Mouse (Mus musculus): ENCODE data around the gene Tbc1d14.

Gene Tbc1d14

DNA sequence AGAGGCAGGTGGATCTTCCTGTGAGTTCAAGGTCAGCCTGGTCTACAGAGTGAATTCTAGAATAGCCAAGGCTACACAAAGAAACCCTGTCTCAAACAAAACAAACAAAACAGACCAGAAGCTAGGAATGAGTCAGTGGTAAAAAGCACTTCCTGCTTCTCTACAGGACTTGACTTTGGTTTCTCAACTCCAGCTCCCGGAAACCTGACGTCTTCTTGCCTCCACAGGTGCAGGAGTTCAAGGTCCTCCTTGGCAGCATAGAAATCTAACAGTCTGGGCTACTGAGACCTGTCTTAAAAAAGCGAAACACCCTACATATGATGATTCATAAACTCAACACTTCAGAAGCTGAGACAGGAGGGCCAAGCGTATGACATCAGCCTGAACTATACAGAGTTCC lies 39.2 kb downstream of the Tbc1d14 start:
- no peak for DNase-seq (ENCODE audit: low spot score in 2 of 2)

DNA sequence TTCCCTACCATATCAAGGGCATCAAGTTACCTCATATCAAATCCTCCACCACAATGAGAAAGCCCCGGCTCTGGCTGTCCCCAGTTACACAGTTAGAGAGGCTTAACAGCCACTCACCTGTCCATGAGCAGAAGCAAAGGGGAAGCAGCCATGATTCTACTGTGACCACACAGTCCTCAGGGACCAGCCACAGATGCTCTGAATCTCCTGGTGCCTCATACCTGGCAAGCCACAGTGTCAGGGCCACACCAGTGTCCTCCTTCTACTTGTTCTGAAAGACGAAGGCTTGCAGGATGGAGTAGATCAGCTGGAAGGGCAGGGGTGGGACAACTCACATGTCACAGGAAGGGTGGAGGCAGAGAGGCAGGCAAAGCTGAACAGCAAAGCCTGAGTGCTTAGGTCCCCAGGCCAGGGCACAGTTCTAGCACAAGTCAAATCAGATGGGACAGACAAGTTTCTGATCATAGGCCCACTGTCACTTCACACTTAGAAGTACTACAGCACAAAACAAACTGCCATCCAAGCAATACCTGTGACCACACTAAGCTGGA lies 39.9 kb downstream of the Tbc1d14 start:
- no peak for DNase-seq (ENCODE audit: low spot score in 2 of 2)

DNA sequence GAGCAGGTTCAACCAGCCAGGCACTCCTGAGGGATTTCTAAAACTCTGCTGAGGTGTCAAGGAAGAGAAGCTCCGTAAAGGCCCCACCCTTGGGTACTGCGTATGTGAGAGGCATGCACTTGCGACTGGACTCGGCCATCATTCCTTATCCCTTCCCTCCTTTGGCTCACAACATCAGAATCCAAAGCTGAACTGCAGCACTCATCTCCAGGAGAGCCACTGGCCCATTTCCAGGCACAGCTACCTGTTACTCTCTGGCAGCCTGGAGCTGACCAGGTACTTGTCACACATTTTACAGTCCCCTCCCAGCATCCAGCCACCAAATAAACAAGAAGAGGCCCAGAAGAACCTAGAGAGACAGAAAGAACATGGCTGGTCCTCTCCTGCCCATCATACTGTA lies 40.7 kb downstream of the Tbc1d14 start:
- DNase-seq (ENCODE audit: low spot score in 2 of 2) = no peak

DNA sequence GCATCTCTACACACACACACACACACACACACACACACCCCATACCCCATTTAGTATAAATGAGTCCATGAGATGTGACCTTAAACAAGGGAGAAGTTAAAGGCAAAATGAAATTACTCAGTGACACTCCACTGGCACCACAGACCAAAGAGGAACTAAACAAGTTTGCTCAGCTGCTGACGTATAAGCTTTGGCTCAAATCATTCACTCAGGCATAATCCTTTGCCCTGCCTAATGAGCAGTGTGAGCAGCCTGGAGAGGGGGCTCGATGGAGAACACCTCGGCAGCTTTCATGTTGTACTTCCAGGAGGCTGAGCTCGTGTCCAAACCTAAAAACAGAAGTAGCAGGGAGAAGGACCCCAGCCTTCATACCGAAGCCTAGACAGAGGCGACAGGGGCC lies 43.8 kb downstream of the Tbc1d14 start:
- no peak for DNase-seq (ENCODE audit: low spot score in 2 of 2)

DNA sequence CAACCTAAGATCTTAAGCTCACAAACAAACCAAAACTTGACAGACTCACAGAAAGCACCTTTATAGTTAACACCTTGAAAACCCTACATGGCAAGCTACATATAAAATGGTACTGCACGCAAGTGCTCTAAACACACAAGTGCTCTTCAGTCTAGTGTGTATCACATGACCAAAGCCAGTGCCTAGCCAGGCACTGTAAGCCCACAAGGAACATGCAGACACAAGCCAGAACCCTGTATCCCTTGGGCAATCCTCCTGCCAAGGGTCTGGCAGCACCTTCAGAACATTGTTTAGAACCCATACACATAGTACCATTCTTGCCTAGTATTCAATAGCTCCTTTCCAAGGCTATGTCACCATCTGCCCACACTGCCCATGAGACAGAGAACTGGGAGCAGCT lies 48.3 kb downstream of the Tbc1d14 start:
- DNase-seq (ENCODE audit: low spot score in 2 of 2) = no peak

DNA sequence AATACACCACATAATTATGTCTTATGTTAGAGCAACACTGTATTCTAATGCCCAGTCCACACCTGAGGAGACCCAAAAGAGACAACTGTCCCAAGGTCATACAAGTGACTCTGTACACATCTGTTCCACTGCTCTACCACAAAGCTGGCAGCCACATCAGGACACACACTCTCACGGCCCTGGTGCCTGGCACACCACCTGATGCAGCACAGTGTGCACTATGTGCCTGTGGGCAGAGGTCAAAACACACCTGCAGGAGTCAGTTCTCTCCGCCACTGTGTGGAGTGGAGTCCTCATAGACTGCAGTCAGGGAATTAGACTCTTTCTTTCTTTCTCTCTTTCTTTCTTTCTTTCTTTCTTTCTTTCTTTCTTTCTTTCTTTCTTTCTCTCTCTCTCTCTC lies 52.1 kb downstream of the Tbc1d14 start:
- DNase-seq (ENCODE audit: low spot score in 2 of 2) = no peak

DNA sequence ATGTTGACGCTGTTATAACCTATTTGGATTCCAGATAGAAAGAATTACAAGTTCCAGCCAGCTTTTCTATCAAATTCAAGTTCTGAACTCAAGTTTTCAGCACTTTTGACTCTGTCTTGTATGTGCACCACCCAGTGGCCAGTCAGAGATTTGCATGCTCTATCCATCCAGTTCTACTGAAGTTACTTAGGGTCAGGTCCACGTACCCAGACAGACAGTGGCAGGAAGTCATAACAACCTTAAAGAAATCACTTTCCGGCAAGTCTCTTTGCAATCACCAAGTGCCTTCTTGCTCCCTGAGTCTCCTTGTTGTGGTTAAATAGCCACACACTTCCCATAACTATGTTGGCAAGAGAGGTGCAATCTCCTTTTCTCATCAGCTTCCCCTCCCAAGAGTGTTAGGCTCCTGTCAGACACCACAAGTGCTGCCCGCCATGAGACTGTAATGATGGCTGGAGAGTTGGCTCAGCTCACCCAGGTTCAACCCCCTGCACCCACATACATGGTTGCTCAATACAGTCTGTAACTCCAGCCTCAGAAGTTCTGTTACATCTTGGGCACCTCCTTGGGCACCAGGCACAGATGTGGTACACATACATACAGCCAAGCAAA lies 54.4 kb downstream of the Tbc1d14 start:
- peak in 1 of 2 experiments; percentile 64 for DNase-seq (ENCODE audit: low spot score in 2 of 2)

DNA sequence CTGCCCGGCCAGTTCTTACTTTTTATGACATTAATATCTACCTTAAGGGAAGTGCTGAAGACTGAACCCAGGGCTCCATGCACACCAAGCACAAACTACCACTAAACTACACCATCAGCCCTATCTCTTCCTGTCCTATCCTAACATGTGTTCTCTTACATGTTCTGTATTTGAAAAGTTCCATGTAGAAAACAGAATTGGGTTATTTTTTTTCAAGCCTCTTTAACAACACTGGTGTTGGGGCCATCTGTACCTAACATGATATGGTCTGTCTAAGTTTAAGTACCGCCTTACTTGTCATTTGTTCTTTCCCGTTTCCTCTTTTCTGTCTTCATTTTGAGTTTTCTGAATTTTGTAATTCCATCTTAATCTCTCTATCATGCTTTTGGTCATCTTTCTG lies 56.7 kb downstream of the Tbc1d14 start:
- no peak for DNase-seq (ENCODE audit: low spot score in 2 of 2)

DNA sequence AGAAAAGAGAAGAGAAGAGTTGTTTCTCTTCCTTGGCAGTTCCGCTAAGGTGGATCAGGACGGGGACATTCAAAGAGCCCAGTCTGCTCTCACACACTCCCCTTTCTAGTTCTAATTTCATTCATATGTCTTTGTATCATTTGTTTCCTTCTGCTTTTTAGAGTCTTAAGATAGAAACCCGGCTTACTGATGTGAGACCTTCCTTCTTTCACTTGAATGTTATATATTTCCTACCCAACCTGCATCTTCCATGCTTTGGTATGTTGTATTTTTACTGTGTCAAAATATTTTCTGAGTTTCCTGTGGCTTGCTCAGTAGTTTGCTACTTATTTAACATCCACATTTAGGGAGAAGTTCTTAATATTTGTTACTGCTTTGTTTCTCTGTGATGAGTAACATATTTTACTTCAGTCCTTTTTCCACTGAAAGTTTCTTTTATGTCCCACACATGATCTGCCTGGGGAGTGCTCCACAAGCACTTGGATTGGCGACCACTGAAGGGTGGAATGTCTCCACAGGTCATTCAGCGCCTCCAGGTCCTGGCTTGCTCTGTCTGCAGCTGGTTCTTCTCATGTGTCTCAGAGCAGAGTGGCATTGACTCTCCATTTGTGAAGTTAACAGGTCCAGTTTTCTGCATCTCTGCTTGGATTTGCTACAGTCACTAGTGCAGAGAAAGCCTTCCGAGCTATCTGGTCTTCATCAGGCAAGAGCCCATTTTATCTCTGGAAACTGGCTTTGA lies 57.5 kb downstream of the Tbc1d14 start:
- no peak for DNase-seq (ENCODE audit: low spot score in 2 of 2)

DNA sequence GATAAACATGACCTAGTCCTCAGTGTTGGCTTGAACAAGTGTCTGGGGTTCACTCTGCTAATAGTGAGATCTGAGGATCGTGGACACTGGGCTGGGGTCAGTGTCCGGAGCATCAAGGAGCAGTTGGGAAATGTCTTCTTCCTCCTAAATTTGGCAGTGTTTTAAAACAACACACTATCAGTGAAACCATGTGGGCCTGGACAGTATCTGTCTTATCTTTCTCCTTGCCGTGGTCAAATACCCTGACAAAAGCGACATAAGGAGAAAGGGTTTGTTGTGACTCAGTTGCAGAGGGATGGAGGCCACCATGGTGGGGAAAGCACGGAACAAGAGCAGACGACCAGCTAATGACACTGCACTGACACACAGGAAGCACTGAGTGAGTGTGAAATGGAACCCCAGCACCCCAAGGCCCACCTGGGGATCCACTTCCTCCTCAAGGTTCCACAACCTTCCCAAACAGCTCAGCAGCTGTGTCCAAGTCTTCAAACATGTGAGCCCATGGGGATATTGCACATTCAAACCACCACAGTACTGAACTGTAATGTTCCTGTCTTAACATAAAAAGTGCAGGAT lies 58.5 kb downstream of the Tbc1d14 start:
- DNase-seq (ENCODE audit: low spot score in 2 of 2) = no peak

DNA sequence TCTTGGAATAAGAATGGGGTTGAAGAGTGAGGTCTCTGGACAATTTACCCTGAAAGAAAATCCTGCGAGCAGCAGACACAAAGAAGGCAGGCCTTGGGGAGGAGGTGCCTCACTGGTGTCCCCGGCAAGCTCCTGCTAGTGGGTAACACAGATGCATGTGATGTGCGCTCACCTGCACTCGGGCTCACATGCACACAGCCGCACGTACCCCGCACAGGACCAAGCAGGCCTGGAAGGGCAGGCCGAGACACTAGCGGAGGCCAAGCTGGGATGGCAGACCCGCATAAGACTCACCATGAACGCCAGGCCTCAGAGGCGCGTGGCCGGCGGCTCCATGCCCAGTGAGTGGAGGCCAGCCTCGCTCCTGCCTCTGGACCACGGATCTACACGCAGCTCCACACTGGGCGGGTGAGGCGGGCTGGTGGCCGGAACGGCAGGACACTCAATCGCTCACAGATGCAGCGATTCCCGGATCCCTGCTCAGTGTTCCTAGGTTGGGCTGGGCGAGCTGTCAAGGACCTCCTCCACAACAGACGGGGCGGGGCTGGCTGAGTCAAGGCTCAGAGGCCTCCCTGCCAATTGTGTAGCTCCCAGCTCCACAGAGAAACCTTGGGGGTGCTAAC lies 62.8 kb downstream of the Tbc1d14 start:
- peak; percentile 85 to 89 for DNase-seq (ENCODE audit: low spot score in 2 of 2)

DNA sequence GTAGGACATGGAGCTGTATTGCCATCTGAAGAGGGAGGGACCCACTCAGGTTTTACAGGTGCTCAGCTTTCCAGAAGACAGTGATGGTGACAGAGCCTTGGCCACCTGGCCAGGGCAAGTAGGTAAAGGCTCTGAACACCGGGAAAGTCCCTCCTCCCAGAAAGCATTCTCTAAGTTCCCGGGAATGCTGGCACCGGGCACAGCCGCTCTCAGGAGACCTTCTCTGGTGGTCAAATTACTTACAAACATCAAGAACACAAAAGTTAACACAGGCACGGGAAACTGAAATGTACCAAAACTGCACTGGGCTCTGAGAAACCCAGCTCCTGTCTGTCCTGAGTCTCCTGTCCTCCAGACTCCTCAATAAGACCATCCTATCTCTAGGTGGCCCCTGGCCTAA lies 63.4 kb downstream of the Tbc1d14 start:
- DNase-seq (ENCODE audit: low spot score in 2 of 2) = no peak

DNA sequence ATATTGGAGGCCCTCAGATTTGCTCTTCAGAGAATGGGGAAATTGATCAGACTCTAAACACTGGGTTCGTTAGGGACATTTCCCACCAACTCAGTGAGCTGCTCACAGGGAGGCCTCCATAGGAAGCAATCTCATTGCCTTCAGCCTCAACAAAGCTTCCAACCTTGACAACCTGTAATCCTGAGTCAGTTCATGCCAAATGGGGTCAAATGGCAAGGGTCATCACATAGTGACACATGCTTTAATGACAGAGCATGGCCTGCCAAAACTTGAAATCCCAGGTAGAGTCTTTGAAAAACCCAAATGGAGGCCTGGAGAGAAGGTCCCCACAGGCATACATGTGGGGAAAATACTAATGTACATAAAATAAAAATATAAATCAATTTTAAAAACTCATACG lies 66.2 kb downstream of the Tbc1d14 start:
- no peak for DNase-seq (ENCODE audit: low spot score in 2 of 2)

DNA sequence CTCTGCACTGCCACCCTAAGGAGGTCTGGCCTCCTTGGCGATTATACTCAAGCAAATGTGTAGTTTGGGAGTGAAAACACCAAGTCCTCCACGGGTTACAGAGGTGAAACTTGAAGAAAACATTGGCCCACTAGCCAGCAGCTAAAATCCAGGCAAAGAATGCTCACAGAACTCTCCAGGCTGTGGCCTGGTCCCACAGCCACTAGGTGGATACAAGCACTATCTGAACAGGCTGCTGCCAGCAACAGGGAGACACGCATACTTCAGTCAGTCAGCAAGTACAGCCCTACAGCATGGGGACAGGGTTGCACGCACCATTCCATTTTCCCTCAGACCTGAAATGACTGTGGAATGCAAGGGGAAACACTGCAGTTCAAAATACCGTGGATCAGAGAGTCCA lies 66.8 kb downstream of the Tbc1d14 start:
- no peak for DNase-seq (ENCODE audit: low spot score in 2 of 2)

DNA sequence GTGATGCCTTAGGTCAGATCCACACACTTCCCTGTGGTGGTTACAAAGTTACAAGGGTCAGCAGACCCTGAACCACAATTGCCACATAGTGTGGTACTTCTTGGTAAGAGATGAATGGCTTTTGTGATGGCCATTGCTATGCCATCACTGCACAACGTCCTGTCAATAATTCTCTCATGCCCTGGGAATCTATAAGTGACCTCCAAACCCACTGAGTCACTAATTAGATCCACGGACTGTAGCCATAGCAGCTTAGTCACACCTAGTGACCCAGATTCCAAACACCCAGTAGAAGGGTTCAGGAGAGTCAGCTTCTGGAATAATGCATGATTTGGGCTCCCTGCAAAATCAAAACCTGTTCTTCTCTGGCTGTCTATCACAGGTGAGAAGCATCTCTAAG lies 67.9 kb downstream of the Tbc1d14 start:
- no peak for DNase-seq (ENCODE audit: low spot score in 2 of 2)

DNA sequence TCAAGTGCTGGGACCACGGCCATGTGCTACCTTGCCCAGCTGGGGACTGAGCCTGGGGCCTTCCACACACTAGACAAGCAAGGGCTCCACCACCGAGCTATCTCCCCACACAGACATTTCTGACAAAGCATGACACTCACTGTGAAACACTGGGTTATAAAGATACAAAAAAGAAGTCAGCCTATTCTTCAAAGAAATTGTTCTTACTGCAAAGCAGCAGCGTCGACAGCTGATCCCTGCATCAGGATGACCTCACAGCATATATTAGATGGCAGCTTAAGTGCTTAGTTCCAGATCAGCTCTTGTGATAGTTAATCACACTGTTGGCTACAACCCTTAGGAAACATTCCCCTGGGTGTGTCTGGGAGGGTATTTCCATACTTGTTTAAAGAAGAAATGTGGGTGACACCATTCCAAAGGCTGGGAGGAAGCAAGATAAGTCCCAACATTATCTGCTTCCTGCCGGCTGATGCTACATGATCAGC lies 69.8 kb downstream of the Tbc1d14 start:
- DNase-seq (ENCODE audit: low spot score in 2 of 2) = no peak

DNA sequence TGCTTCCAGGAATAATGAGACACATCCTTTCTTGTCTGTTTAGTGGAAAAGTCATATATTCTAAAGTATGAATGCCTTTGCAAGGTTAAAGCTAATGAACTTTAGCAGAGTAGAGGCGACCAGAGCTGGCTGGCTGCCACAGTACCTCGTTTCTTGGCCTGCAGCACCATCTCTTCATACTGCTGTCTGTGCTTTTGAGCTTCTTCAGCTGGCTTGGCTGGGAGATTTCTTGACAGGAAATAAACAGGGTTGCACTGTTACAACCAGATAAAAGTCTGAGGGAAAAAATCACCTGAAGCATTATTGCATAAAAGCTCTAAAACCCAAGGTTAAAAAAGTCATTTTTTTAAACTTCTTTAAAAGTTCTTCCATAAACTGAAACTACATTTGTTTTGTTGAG lies 70.3 kb downstream of the Tbc1d14 start:
- no peak for DNase-seq (ENCODE audit: low spot score in 2 of 2)

DNA sequence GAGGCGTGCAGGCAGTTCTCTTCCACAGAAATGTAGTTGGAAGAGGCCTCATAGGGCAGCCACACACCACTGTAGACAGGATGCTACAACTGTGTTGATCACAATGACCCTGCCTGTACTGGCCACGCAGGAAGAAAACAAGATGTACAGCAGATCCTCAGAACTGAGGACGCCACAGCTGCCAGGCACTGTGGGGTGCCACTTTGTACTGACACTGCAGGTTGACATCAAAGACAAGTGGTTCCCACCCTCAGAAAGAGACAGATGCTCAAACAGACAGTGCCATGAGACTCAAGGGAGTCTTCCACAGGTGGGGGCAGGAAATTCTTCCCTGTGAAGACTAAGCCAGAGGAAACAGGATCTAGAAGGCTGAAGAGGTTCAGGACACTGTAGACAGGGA lies 73.3 kb downstream of the Tbc1d14 start:
- DNase-seq (ENCODE audit: low spot score in 2 of 2) = no peak

DNA sequence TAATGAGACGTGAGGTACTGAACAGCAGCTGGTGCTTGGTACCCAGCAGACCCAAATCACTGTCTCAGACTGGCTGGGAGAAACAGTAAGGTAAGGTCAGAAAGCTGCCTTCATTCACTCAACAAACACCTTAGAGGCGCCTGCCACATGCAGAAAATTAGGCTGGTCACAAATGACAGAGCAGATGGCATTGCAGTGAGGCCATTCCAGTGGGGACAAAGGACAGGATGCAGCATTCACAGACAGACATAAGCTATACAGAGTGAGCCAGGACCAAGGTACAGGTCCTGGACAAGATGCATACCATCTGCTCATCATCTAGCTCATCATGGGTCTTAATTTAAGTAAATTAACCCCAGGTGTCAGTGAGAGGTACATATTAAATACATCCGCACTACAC lies 75.5 kb downstream of the Tbc1d14 start:
- no peak for DNase-seq (ENCODE audit: low spot score in 2 of 2)

DNA sequence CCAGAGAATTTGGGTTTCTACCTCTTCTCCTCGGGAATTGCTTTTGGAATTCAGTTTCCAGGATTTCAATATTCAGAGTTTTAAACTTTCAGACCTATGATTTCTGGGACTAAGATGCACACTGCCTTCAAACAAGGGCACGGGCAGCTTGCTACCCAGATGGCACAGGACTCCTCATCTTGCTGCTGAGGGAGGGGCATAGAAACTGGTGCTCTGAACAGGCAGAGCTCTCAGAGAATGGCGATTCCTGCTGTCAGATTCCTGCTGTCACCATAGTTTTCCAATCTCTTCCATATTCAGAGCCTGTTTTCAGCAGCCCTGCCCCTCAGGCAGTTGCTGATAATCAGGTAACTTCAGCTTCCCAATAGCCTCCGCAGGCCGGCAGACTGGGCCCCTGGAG lies 77.5 kb downstream of the Tbc1d14 start:
- no peak for DNase-seq (ENCODE audit: low spot score in 2 of 2)

DNA sequence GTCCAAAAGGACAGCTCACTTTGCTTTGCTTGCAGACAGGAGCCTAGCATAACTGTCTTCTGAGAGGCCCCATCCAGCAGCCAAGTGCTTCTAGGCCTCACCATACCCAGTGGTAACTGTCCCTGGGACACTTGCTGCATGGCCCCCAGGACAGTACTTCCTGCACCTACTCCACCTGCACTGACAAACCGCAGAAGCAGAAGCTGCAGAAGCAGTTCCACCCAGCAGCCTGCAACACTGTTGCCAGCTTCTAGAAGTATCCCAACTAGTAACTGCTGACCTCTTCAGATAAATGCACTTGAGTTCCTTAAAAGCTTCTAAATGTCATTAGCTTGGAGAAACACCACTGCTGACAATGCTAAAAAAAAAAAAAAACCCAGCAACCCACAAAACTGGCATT lies 78.0 kb downstream of the Tbc1d14 start:
- no peak for DNase-seq (ENCODE audit: low spot score in 2 of 2)

DNA sequence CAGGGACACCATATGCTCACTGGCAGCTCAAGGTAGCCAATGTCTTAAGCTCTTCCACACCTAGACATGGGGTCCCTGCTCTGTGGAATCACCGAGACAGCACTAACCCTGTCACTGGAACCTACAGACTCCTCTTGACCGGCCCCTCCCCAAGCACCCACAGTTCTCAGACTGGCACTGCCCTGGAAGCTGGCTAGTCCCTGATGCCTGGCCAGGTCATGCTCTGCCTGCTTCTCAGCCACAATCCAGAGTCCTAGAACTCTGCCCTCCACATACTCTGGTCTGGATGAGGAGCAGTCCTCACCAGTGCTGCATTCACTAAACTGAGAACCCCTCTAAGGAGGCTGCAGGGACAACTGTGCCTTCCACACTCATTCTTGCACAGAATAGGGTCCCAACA lies 82.1 kb downstream of the Tbc1d14 start:
- DNase-seq (ENCODE audit: low spot score in 2 of 2) = no peak

DNA sequence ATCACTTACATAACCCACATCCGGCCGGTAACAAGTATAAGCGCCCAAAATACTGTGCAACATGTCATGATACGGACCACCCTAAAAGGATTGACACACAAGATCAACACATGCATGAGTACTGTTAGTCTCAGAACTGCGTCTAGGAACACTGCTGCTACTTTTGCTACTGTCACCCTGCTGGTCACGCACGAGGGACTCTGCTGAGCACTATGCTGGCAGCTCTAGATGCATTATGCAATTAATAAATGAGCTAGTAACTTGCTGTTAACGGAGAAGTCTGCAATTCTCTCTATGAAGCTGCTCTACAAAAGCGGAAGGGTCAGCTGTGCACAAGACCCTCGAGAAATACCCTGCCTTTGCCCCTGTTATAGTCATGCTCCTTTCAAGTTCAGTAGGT lies 84.7 kb downstream of the Tbc1d14 start:
- DNase-seq (ENCODE audit: low spot score in 2 of 2) = no peak

Measured in frontal cortex, postnatal 14 days (tissue).